Mouse (Mus musculus): ENCODE measurements around the gene Pip5k1c.

Gene Pip5k1c

DNA sequence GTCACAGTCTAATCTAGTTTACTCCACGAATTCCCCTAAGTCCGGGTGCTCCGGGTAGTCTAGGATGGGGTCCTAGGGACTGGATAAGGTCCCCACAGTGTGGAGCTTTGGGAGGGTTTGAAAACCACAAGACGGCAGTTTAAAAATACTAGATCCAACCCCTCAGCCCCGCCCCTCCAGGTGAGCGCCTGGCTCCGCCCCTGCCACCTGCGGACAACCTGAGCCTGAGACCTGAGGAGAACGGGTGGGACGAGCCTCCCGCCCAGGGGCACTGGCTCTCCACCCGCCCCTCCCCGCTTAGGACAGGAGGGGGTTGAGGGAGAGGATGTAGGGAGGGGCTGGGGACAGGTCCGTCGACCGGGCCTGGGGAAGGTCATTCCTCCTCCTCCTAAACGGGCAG is 8.0 kb upstream of the Pip5k1c start:
- DNase-seq = peak in 1 of 2 experiments; percentile 60

DNA sequence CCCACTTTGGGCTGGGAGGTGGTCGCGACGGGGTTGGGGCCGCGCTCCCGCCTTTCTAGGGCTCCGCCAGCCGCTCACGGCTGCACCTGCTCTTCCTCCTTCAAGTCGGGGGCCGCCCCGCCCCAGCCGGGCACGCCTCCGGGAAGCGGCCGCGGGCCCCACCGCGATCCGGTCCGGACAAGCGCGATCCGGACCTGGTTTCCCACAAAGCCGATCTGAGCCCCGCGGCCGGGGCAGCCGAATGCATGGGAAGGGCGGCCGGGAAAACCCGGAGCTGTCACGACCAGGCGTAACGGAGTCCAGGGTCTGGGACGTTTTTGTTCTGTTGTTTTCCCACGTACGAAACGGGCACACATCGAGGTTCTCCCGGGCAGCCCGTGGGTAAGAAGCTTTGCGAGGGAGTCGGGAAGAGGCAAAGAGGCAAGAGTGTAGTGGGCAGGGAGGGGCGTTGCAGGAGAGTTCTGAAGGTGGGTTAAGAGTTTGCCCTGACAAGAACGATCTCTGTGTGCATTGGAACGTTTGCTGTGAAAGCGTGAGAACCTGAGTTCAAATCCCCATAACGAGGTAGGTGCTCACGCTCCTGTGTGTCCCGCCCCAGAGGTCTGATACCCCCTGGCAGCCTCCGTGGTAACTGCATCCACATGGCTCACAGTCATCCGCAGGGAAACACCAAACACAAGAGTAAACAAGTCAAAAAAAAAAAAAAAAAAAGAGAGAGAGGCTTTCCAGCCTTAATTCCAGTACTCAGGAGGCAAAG is 6.9 kb upstream of the Pip5k1c start:
- peak; percentile 96 to 97 for DNase-seq

DNA sequence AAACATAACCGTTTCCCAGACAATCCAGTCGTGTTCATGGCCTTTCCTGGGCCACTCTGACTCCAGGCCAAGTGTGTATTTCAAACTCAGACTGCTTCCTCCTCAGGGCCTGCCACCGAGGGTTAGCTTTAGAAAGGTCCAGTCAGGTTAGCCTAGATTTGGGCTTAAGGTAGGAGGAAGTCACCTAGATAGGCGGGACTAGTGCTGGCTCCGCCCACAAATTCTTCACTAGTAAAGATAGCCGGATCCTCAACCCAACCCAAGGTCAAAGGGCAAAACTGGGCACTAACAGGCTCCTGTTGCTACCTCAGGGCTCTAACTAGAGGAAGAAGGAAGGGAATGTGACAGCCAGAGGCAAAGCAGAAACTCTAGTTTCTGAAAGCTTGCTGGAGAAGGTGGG is 6.2 kb upstream of the Pip5k1c start:
- DNase-seq = peak in 1 of 2 experiments; percentile 43

DNA sequence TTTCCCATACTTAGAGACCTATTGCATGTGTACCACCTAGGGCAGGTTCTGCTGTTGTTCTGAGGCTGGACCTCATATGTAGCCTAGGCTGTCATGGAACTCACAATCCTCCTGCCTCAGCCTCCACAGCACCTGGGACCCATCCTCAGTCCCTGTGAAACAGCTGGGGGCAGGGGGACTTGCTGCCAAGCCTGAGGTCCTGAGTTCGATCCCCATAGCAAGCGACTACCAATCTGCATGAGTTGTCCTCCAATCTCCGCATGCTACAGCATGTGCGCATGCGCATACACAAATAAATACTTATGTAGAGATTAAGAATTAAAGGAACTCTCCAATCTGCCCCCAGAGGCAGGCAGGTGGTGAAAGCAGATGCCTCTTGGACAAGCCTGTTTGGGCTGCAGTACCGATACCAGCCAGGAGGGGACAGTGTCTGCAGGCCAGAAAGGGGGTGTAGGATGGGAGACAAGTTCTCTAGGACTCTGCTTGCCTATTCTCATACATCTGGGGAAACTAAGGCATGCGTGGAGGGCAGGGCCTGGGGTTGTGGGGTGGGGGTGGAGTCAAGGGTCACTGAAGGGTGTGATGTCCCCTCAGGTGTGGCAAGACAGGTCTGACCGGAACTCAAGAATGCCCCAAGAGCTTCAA is 5.1 kb upstream of the Pip5k1c start:
- DNase-seq = peak; percentile 74 to 76

DNA sequence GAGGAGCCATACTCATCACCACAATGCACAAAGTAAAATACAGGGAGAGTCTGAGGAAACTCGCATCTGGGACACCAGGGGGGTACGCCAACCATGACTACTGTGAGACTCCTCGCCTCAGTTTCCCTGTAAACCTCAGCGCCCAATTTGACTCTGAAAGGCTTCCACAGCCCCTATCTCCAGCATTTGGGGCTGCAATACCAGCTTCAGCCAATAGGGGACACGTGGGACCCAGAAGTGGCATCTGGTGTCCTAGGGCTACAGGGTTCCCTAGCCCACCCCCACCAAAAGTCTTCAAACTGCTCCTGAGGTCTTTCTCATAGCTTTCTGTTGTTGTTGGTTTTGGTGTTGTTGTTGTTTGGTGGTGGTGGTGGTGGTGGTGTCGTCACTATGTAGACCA is 4.2 kb upstream of the Pip5k1c start:
- DNase-seq = peak; percentile 56 to 58

DNA sequence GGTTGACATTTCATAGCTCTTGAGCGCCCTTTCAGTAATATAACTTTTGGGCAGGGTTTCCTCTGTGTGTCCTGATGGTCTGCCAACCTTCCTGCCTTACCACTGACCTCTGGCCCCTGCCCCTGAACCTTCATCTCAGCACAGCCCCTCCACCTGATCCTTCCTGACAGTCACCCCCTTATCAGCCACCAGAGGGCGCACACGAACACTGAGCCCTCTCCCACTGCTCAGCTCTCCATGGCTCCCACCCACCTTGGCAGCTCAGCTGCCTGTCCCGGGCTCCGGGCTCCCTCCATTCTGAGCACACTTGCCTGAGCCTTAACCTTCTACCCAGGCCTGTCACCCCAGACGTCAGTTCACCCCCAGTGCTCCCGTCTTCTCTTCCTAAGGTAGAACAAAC is 3.5 kb upstream of the Pip5k1c start:
- peak; percentile 68 to 74 for DNase-seq

DNA sequence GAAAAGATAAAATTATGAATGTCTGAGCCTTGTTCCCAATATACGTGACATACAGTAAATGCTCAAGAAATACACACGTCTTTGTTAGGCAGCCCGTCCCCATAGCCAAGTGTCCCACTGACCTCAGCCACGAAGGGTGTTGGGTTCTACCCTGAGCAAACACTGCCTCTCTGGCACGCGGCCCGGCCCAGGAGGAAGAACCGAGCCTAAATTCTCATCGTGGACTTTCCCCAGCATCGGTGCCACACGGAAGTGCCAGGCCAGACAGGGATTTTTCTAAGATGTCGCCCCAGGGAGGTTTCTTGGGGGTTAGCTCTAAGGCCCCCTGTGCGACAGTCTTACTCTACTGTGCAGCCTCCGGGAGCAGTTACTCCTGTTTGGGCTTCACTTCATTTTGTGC is 3.0 kb upstream of the Pip5k1c start:
- no peak for DNase-seq

DNA sequence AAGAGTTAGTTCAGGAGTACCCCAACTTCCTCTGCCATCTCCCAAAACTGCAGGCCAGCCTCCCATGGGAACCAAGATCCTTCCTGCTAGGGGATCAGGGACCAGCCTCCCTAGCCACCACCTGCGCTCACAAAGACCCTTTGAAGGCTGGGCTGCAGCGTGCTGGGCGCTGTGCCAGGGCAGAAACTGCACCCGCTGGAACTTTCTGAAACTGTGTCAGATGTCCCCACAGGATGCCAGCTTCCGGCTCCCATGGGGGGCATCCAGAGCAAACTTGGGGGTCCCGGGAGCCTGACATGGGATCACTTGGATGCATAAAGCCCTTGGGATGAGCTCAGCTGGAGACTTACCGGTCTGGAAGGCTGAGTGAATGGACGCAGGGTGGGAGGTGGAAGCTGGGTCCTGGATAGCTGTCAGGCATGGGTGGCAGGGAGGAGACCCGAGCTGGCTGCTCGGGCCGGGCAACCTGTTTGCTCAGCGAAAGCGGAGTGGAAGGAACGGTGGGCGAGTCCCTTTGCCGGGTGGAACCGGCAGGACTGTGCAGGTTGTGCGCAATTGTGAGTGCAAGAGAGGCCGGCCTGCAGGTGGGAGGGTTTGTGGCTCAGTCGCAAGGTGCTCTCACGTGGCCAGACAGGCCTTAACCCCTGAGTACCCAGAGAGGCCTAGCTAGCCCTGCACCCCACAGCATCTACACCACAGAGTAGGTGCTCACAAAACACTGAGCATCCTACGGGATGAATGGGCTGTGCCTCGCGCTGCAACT is 1.9 kb upstream of the Pip5k1c start:
- peak; percentile 68 to 77 for DNase-seq

DNA sequence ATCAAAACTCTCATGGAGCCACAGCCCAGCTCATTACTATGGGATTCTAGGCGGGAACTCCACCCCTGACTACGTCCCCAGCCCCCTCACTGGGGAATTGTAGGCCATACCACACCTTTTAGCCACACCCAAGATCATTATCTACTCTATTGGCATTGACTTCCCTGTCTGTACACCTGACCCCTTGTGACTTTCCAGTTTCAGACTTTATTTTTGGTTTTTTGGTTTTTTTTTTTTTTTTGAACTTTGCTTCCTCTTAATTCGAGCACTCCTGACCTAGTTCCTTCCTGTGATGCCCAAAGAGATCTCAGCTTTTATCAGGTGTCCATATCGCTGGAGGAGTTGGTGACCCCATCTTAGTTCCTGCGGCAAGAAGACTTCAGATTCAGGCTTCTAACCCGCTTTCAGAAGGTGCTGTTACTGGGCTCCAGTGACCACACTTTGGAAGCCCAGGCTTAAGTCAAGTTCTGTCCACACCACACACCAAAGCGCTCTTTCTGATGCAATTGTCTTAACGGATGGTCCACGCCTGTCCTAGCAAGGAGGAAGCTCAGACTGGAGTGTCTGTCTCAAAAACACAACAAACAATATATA is 1.2 kb upstream of the Pip5k1c start, which contains the start of gene Tjp3:
TSS of gene Tjp3 (minus strand) at position 71 of the 594 bp plus-strand sequence.
- DNase-seq = no peak

DNA sequence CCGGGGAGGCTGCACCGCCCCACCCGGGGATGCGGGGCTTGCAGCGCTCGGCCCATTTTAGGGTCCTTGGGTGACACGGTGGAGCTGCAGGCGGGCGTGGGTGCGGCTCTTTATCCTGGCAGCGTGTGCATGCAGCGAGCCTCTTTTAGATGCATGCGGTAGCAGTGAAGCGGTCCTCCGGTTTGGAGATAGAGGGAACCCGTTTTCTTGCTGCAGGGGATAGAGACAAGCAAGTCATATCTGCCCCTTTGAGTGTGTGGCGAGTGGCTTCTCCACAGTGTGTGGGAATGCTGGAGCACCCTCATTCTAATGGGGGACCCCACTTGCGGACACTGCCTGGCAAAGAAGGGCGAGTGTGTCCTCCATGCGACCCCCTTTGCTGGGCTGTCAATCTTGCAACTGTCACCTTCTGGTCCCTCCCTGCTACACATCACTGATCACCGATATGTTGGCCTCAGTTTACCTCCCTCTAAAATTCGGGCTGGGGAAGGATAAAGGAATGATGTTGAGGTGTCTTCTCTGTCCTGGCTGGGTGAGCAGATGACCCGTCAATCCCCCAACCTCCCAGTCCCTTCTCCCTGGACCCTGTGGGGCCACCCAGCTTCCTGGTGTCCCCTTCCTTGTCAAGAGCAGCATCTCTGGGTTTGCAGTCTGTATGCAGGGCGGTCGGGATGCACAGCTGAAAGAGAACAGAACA is 719 bp downstream of the Pip5k1c start:
- no peak for DNase-seq

DNA sequence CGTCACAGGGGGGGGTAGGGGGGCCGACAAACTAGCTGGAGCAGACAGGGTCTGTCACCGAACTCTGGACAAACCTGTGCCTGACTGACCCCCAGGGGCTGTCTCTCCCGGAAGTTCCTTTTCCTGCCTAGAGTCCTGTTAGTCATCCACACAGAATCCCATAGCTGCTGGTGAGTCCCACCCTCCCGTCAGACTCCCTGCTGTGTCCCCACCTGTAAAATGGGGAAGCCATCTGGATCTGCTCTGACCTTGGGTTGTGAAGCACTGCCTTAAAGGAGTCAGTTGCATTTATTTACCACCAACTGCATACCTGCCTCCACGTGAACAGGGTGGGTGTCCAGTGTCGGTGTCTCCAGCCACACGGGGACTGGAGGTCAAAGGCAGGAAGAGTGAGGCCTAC is 1.7 kb downstream of the Pip5k1c start:
- DNase-seq = no peak

DNA sequence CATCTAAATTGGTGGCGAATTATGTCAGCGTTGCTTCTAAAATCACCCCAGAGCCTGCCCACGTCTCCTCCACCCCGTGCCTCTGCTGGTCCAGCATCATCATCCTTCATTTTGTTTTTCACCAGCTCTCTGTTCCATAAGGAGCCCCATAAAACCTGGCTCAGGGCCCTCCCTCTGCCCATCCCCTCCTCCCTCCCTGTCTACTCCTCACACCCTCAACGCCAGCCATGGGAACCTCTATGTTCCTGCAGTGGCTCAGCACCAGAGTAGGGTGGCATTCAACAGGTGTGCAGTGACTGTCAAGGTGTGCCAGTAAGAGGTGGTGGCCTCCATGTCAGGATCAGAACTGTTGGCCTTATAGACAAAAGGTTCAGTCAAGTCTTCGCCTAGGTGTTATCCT is 2.4 kb downstream of the Pip5k1c start:
- no peak for DNase-seq

DNA sequence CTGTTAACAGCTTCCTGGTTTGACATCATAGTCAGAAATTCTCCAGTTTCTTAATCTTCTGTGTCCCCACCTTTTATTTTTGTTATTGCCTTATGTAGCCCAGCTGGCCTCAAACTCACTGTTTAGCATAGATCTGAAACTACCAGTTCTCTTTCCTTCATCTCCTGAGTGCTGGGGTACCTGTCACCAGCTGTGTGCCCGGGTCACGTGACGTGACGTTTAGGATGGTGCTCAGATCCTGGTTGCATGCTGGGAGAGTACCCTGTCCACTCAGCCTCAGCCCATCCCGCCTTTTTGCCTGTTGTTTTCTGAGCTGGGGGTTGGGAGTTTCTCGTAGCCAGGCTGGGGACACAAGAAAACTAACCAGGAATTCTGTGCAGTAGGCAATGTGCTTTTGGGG is 4.5 kb downstream of the Pip5k1c start:
- DNase-seq = peak; percentile 68 to 80

DNA sequence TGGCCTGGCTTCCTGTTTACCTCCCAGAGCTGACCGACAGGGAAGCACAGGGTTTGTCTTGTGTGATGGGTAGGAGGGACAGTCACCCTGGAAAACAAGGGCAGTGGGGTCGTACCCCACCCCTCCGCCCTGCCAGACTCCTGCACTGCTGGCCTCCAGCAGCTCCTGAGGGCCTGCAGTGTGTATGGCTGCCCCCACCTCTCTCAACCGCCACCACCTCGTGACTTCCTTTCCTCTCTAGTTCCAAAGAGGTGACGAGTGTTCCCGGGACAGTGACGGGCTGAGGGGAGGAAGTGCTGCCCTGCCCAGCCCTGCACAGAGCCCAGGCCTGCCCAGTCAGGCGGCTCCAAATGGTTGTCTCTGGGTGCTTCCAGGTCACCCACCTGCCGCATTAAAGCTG is 5.1 kb downstream of the Pip5k1c start:
- peak; percentile 78 to 85 for DNase-seq

DNA sequence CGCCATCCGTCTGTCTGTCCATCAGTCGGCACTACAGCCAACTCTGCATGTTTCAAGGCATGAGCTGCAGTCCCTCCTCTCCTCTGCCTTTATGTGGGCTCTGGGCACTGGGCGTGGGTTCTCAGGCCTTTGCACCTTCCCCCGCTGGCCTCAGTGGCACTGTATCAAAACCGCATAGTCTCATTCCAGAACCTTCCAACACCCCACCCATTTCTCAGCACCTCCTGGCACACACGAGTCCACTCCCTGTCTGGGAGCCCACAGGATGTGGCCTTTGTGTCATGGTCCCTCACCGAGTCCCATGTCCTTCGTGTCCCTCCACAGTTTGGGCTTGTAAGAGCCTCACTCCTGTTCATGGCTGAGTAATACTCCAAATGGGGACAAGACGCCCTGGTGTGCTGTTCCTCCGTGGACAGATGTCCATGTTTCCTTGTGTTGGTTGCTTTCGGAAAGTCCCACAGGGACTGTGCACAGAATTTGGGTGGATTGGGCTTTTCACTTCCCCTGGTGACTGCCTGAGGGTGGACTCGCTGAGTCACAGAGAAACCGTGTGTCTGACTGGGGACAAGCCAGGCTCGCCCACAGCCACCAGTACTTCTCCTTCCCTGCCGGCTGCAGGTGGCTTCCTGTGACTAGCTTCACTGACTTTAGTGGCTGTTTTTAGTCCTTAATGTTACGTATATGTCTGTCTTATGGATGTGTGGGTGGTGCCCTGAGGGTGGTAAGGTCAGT is 5.8 kb downstream of the Pip5k1c start:
- DNase-seq = peak; percentile 57 to 75

DNA sequence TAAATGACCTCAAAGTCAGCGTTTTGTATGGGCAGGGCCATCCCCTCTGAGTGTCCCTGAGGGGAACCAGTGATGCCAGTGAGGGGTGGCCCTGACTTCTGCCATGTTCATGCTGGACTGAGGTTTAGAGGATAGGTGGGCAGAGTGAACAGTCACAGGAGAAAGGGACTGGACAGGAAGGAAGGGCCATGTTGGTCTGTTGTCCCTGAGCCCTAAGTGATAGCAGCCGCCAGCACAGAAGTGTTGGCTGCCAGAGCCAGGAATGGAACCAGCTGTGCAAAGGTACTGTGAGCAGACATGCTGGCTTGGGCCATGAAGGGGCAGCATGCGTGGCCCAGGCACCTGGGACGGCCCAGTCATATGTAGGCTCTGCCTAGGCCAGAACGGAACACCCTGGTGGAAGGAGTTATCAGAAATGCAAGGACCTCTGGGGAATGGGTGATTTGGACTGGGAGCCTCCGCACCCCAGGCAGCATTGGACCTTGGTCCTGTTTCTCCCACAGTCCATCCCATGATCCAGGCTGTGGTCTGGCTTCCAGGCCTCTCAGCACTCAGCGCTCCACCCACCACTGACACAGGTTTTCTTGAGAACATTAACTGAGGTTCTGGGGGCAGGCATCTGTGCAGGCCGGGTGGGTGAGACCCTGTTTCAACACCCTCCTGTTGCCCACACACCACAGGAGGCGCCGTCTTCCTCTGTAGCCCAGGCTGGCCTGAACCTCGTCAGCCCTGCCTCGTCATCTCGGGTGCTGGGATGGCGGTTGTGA is 7.0 kb downstream of the Pip5k1c start:
- DNase-seq = peak in 1 of 2 experiments; percentile 20

DNA sequence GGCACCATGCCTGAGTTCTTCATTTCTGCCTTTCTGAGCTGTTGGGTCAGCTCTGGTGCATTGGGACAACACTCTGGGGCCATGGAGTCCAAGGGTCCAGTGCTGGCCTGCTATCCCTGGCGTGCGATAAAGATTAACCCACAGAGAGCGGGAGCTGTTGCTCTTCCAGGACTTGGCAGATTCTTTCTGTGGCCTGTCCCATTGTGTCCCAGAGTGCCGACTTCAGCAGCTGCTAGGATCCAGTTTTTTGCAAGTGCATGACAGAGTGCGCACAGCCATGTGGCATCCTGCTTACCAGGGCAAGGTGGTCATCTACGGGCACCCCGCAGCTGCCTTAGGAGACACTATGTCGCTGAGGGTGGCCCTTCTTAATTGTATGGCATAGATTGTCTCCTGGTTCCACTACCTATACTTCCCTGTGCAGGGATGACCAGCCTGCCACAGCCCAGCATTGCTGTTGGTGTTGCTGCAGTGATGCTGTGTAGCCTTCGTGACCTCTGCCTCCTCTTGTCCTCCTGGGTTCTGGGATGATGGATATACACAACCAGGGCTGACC is 7.7 kb downstream of the Pip5k1c start:
- DNase-seq = no peak

DNA sequence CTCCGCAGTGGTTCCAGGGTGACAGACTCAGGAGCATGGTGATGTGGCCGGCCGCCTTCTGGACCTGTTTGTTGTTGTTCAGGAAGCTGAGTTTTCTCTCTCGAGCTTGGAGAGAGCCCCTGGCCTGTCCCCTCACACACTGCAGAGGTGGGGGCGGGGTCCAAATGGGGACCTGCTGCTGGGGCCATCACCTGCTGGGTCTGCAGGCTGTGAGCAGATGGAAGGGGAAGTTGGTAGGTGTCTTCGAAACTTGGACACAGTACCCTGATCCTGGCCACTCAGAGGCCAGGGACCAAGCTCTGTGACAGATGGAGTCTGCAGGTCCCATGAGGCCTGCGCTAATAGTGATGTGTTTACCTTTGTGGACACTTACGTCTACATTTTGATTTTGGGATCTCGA is 8.6 kb downstream of the Pip5k1c start:
- DNase-seq = no peak

DNA sequence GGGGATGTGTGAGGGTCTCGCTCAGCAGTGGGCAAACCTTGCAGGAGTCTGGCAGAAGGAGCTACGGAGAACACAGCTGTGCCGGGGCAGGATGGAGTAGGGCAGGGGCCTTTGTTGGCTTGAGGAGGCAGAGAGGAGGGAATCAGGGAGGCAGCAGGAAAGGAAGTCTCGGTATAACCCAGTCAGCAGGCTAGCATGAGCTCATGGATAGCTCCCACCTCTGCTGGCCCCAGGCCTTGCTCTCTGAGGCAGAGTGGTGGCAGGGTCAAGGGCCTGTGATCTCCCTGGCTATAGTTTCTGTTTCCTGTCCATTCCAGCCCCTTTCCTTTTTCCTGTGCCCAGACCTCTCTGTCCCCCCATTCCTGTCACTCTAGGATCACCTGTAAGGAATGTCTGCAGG is 9.5 kb downstream of the Pip5k1c start:
- DNase-seq = no peak

DNA sequence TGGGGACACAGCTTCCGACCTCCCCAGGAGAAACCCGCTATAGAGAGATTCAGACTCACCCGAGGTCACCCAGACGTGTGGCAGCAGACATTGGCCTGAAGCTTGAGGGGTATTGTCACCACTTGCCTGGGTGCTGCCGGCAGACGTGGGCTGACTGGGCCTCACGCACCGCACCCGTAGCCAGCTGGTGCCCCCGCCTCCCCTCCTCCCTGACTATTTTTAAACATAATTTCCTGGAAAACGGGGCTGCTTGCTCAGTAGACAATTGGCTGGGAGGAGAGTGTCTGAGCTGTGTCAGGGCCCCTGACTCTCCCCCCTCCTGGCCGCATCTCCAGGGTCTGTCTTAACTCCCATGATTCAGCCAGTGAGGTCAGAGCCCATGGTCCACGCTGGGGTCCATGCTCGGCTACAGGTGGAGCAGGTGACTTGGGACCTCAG is 10.0 kb downstream of the Pip5k1c start:
- peak in 1 of 2 experiments; percentile 56 for DNase-seq

DNA sequence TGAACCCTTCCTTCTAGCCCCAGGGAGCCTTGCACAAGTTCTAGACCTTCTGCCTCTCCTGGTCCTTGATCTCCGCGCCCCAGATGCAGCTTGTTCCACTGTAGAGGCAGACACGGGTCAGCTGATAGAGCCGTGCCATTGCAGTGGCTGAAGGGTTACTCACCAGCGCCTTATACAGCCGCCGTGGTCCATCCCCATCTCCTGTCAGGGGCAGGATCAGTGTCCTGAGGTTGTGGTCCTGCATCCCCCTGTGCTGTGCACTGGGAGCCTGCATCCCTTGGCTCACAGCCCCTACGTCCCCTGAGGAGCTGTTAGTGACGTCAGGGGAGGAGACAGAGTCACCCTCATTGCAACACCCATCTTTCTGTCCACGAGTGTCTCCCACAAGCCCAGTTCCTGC is 10.5 kb downstream of the Pip5k1c start:
- no peak for DNase-seq

All from thymus, postnatal 36 days (tissue).